Mouse (Mus musculus) forebrain, embryonic 16.5 days (tissue): Measurements from ENCODE around the gene Tspan13. TPM values are rescaled to one million over a fixed set of nuclear protein-coding genes. Genes with fewer than 3 reads are reported as not detected.

Experiments used
- ATAC-seq: fragments of 200-750 bp; cut with Nextera tagmentation; 2 replicates; pipeline ENCODE4 v1.8.0; 2017; ENCODE audit warnings: mild to moderate bottlenecking, moderate library complexity
- H3K27ac ChIP-seq: fragments of 300-500 bp; sonication (generic); 2 replicates; pipeline ENCODE4 v1.5.1; 2014; ENCODE audit warnings: low read length, control low read depth
- H3K27me3 ChIP-seq: fragments of 300-500 bp; sonication (generic); replicated peaks from 2 replicates; pipeline ENCODE4 v1.6.1; 2014; ENCODE audit warnings: low read length; ENCODE audit not compliant: control insufficient read depth, insufficient read depth
- H3K36me3 ChIP-seq: fragments of 300-500 bp; sonication (generic); 2 replicates; pipeline ENCODE4 v1.6.1; 2014; ENCODE audit not compliant: control insufficient read depth, insufficient read depth
- H3K4me1 ChIP-seq: fragments of 300-500 bp; sonication (generic); replicated peaks from 2 replicates; pipeline ENCODE4 v1.6.1; 2014; ENCODE audit warnings: low read length; ENCODE audit not compliant: control insufficient read depth, insufficient read depth
- H3K4me2 ChIP-seq: fragments of 300-500 bp; sonication (generic); 2 replicates; pipeline ENCODE4 v1.6.1; 2014; ENCODE audit warnings: mild to moderate bottlenecking, low read length, control low read depth
- H3K4me3 ChIP-seq: fragments of 300-500 bp; sonication (generic); replicated peaks from 2 replicates; pipeline ENCODE4 v1.5.1; 2014; ENCODE audit warnings: mild to moderate bottlenecking, low read length, control low read depth
- H3K9ac ChIP-seq: fragments of 300-500 bp; sonication (generic); replicated peaks from 2 replicates; pipeline ENCODE4 v1.6.1; 2014; ENCODE audit warnings: low read depth, low read length, control low read depth
- H3K9me3 ChIP-seq: fragments of 300-500 bp; sonication (generic); 2 replicates; pipeline ENCODE4 v1.6.1; 2016; ENCODE audit warnings: low read length; ENCODE audit not compliant: control insufficient read depth
- WGBS: fragments of 180-500 bp; shearing (Covaris S2); extraction: QIAGEN DNeasy Blood & Tissue Kit; methylation state at CpG from one replicate; pipeline ENCODE4 v1.1.7; 2014; 5-methylcytosine and 5-hydroxymethylcytosine counted together
- polyA plus RNA-seq: library from polyadenylated mRNA; unstranded; fragments of >200 nt; fragmentation: Nextera tagmentation; extraction: Ambion mirVana; gene quantifications from 2 replicates; pipeline ENCODE4 v1.2.1, GENCODE M21; 2015

The Tspan13 gene
- polyA plus RNA-seq, 1 experiment from 2014 or later = 340 TPM

- Histone ChIP-seq H3K4me2 (no peak overlapping the region), H3K4me1 (no peaks in the 10 kb centered on the region), H3K36me3 (no peaks in the 10 kb centered on the region), H3K27ac (no peak overlapping the region), H3K4me3 (no peak overlapping the region), H3K27me3 (no peaks in the 10 kb centered on the region), H3K9me3 (no peaks in the 10 kb centered on the region), H3K9ac (no peak overlapping the region)
- WGBS = 19% methylated on average over 5 of the region's 5 CpGs
- ATAC-seq = 0 out of 2 replicates have a peak, but pooled peaks have one; percentile 36
Measured at GRCm38 (mm10) chr12:35995799-35996198, 46.5 kb downstream of the Tspan13 start.

GRCm38 (mm10) chr12:35994098-35994497 lies 48.2 kb downstream of the Tspan13 start:
- Histone ChIP-seq H3K9me3 (no peaks in the 10 kb centered on the region), H3K36me3 (no peaks in the 10 kb centered on the region), H3K9ac (no peak overlapping the region), H3K4me1 (no peaks in the 10 kb centered on the region), H3K27ac (no peak overlapping the region), H3K27me3 (no peaks in the 10 kb centered on the region), H3K4me2 (no peak overlapping the region), H3K4me3 (no peak overlapping the region)
- no peak for ATAC-seq

GRCm38 (mm10) chr12:35993583-35993982 lies 48.7 kb downstream of the Tspan13 start:
- no peaks in the 10 kb centered on the region for H3K36me3 ChIP-seq
- H3K27me3 ChIP-seq = no peaks in the 10 kb centered on the region
- H3K9me3 ChIP-seq = no peaks in the 10 kb centered on the region
- no peak overlapping the region for H3K9ac ChIP-seq
- no peaks in the 10 kb centered on the region for H3K4me1 ChIP-seq
- ATAC-seq = no peak
- H3K27ac ChIP-seq = no peak overlapping the region
- no peak overlapping the region for H3K4me2 ChIP-seq
- no peak overlapping the region for H3K4me3 ChIP-seq
- WGBS = 85% methylated on average over 3 of the region's 3 CpGs

GRCm38 (mm10) chr12:35992711-35993110 lies 49.6 kb downstream of the Tspan13 start, which contains the start of gene Agr2:
Agr2 (plus strand) TSS chr12:35992907.
- no peaks in the 10 kb centered on the region for H3K27me3 ChIP-seq
- H3K9me3 ChIP-seq = no peaks in the 10 kb centered on the region
- no peak within 1 kb of the TSS for H3K4me2 ChIP-seq
- H3K4me3 ChIP-seq = no peak within 1 kb of the TSS
- no peaks in the 10 kb centered on the region for H3K4me1 ChIP-seq
- H3K9ac ChIP-seq = no peak within 1 kb of the TSS
- ATAC-seq = no peak
- H3K36me3 ChIP-seq = no peaks in the 10 kb centered on the region
- WGBS = 58% methylated on average over 9 of the region's 9 CpGs
- H3K27ac ChIP-seq = no peak within 1 kb of the TSS

GRCm38 (mm10) chr12:35984743-35985142 lies 57.6 kb downstream of the Tspan13 start:
- H3K4me1 ChIP-seq = peaks cover 7% of the 10 kb centered on the region
- H3K9ac ChIP-seq = no peak overlapping the region
- H3K36me3 ChIP-seq = no peaks in the 10 kb centered on the region
- no peaks in the 10 kb centered on the region for H3K9me3 ChIP-seq
- H3K4me3 ChIP-seq = no peak overlapping the region
- no peak for ATAC-seq
- no peak overlapping the region for H3K4me2 ChIP-seq
- no peak overlapping the region for H3K27ac ChIP-seq
- WGBS = 78% methylated on average over 5 of the region's 5 CpGs
- H3K27me3 ChIP-seq = no peaks in the 10 kb centered on the region

- WGBS = 96% methylated on average over 9 of the region's 9 CpGs
- Histone ChIP-seq H3K27me3 (no peaks in the 10 kb centered on the region), H3K4me1 (peaks cover 7% of the 10 kb centered on the region), H3K4me2 (no peak overlapping the region), H3K9ac (no peak overlapping the region), H3K9me3 (no peaks in the 10 kb centered on the region), H3K4me3 (no peak overlapping the region), H3K27ac (no peak overlapping the region), H3K36me3 (no peaks in the 10 kb centered on the region)
- ATAC-seq = no peak
Measured at GRCm38 (mm10) chr12:35983472-35983871, 58.8 kb downstream of the Tspan13 start.

GRCm38 (mm10) chr12:35981732-35982360 lies 60.5 kb downstream of the Tspan13 start:
- Histone ChIP-seq H3K27ac (no peak overlapping the region; the same call in 1 of the 2 replicates), H3K27me3 (no peaks in the 10 kb centered on the region), H3K4me2 (no peak overlapping the region), H3K4me1 (peaks cover 7% of the 10 kb centered on the region), H3K36me3 (no peaks in the 10 kb centered on the region), H3K9me3 (no peaks in the 10 kb centered on the region), H3K4me3 (no peak overlapping the region), H3K9ac (no peak overlapping the region)
- WGBS = 21% methylated on average over 6 of the region's 6 CpGs
- ATAC-seq = peak; percentile 95

GRCm38 (mm10) chr12:35979625-35980024 lies 62.7 kb downstream of the Tspan13 start:
- H3K4me1 ChIP-seq = peaks cover 7% of the 10 kb centered on the region
- no peaks in the 10 kb centered on the region for H3K27me3 ChIP-seq
- H3K36me3 ChIP-seq = no peaks in the 10 kb centered on the region
- no peak overlapping the region for H3K27ac ChIP-seq
- no peak overlapping the region for H3K4me3 ChIP-seq
- H3K9me3 ChIP-seq = no peaks in the 10 kb centered on the region
- no peak for ATAC-seq
- 95% methylated on average over 5 of the region's 5 CpGs for WGBS
- H3K9ac ChIP-seq = no peak overlapping the region
- H3K4me2 ChIP-seq = no peak overlapping the region

- ATAC-seq = no peak
- Histone ChIP-seq H3K27me3 (no peaks in the 10 kb centered on the region), H3K4me2 (no peak overlapping the region), H3K9me3 (no peaks in the 10 kb centered on the region), H3K27ac (no peak overlapping the region), H3K9ac (no peak overlapping the region), H3K4me1 (peaks cover 7% of the 10 kb centered on the region), H3K36me3 (no peaks in the 10 kb centered on the region), H3K4me3 (no peak overlapping the region)
- 11% methylated on average over 6 of the region's 6 CpGs for WGBS
Measured at GRCm38 (mm10) chr12:35977633-35978246, 64.6 kb downstream of the Tspan13 start.
